Mouse (Mus musculus) kidney, embryonic 15.5 days (tissue): Measurements from ENCODE around the gene Mdc1. TPM values are rescaled to one million over a fixed set of nuclear protein-coding genes. Genes with fewer than 3 reads are reported as not detected.
A peak's percentile ranks its signal among the peaks of the same experiment; 100 is the strongest.

Experiments used
- ATAC-seq: fragments of 200-750 bp; cut with Nextera tagmentation; replicated peaks from 2 replicates; pipeline ENCODE4 v1.8.0; 2017; ENCODE audit warnings: moderate TSS enrichment; ENCODE audit not compliant: low FRiP score
- H3K27ac ChIP-seq: fragments of 300-500 bp; sonication (generic); 2 replicates; pipeline ENCODE4 v1.5.1; 2015; ENCODE audit warnings: mild to moderate bottlenecking, inconsistent platforms
- H3K27me3 ChIP-seq: fragments of 300-500 bp; sonication (generic); 2 replicates; pipeline ENCODE4 v1.6.1; 2015; ENCODE audit warnings: inconsistent platforms
- H3K36me3 ChIP-seq: fragments of 300-500 bp; sonication (generic); 2 replicates; pipeline ENCODE4 v1.6.1; 2015; ENCODE audit warnings: inconsistent platforms
- H3K4me1 ChIP-seq: fragments of 300-500 bp; sonication (generic); 2 replicates; pipeline ENCODE4 v1.6.1; 2015; ENCODE audit warnings: inconsistent platforms
- H3K4me2 ChIP-seq: fragments of 300-500 bp; sonication (generic); 2 replicates; pipeline ENCODE4 v1.6.1; 2015; ENCODE audit warnings: moderate library complexity, mild to moderate bottlenecking, inconsistent platforms
- H3K4me3 ChIP-seq: fragments of 300-500 bp; sonication (generic); replicated peaks from 2 replicates; pipeline ENCODE4 v1.5.1; 2015; ENCODE audit warnings: mild to moderate bottlenecking, inconsistent platforms
- H3K9ac ChIP-seq: fragments of 300-500 bp; sonication (generic); 2 replicates; pipeline ENCODE4 v1.6.1; 2015; ENCODE audit warnings: mild to moderate bottlenecking, inconsistent platforms
- H3K9me3 ChIP-seq: fragments of 300-500 bp; sonication (generic); replicated peaks from 2 replicates; pipeline ENCODE4 v1.6.1; 2016; ENCODE audit warnings: inconsistent platforms
- whole genome bisulfite sequencing: fragments of 180-500 bp; shearing (Covaris S2); methylation state at CpG from one replicate; pipeline ENCODE4 v1.1.7; 2015; ENCODE audit warnings: mixed read lengths; 5-methylcytosine and 5-hydroxymethylcytosine counted together
- polyA plus RNA-seq: library from polyadenylated mRNA; unstranded; fragments of >200 nt; fragmentation: Nextera tagmentation; extraction: Ambion mirVana; gene quantifications from 2 replicates; pipeline ENCODE4 v1.2.1, GENCODE M21; 2015

Gene Mdc1
- polyA plus RNA-seq, 1 experiment from 2014 or later: 16.5 TPM

DNA sequence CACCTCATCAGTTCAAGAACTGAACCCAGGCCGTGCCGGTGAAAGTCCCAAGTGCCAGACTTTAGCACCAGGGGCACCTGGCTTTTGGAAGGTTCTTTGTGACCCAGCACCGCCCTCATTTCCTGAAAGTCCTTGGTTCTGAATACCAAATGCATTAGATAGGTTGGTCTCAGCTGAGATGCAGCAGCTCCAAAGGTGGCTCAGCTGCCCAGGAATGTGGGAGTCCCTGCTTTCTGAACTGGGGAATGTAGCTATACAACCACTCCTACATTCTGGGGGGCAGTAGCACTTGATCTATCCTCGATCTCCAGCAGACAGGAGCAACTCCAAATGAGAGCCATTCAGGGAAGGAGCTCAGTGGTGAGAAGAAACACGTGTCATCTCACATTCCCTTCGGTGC is 28.6 kb upstream of the Mdc1 start:
- H3K4me3 ChIP-seq: no peak overlapping the region
- H3K27ac ChIP-seq: peak overlapping the region; percentile 69
- no peaks in the 10 kb centered on the region for H3K9me3 ChIP-seq
- 53% methylated on average over 6 of the region's 6 CpGs for WGBS
- peak; percentile 7; the same call in 1 of the 2 replicates for ATAC-seq
- no peaks in the 10 kb centered on the region for H3K27me3 ChIP-seq
- peaks cover 46% of the 10 kb centered on the region for H3K4me1 ChIP-seq
- no peak overlapping the region for H3K9ac ChIP-seq
- H3K4me2 ChIP-seq: no peak overlapping the region
- no peaks in the 10 kb centered on the region for H3K36me3 ChIP-seq

DNA sequence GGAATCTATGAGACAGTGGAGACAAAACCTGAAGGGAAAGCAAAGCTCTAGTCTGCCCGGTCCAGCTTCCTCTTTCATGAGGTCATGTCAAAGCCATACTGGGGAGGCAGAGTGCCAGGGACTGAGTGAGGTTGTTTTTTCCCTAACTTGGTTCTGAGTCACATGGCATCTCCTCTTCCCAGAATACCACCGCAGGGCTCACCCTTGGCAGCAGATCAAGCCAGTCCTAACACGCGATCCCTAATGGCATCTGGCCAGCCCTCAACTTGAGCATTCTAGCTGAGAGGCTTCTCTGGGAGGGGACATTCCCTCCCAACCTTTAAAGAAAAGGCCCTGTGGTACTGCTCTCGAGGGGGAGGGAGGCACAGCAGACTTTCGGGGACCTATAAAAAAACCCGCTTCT is 28.1 kb upstream of the Mdc1 start:
- Histone ChIP-seq H3K4me2 (no peak overlapping the region), H3K4me1 (peaks cover 46% of the 10 kb centered on the region)

DNA sequence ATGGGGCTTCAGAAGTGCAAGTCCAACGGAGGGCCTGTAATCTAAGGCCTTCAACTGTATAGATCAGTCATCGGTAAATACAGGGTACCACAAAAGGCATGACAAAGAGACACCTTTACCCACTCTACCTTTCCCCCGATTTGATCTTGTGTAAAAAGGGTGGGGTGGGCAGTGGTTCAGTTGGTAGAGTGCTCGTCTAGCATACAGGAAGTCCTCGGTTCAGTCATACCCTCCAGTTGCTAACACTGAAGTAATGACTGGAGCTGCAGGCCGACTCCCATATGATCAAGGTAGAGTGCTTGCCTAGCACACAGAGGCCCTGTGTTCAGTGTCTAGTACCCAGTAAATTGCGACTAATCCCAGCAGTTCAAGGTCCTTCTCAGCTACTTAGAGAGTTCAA is 27.7 kb upstream of the Mdc1 start:
- no peak for ATAC-seq
- WGBS: 82% methylated on average over 7 of the region's 7 CpGs
- no peak overlapping the region for H3K9ac ChIP-seq
- no peaks in the 10 kb centered on the region for H3K36me3 ChIP-seq
- no peak overlapping the region for H3K4me2 ChIP-seq
- H3K4me3 ChIP-seq: no peak overlapping the region
- no peaks in the 10 kb centered on the region for H3K9me3 ChIP-seq
- peak overlapping the region; percentile 69 for H3K27ac ChIP-seq
- peaks cover 46% of the 10 kb centered on the region for H3K4me1 ChIP-seq
- no peaks in the 10 kb centered on the region for H3K27me3 ChIP-seq

More for the DNA sequence above, 28.1 kb upstream of the Mdc1 start:
- Histone ChIP-seq H3K27me3 (no peaks in the 10 kb centered on the region), H3K27ac (peak overlapping the region; percentile 69), H3K4me3 (no peak overlapping the region), H3K9ac (no peak overlapping the region), H3K36me3 (no peaks in the 10 kb centered on the region), H3K9me3 (no peaks in the 10 kb centered on the region)
- WGBS: 54% methylated on average over 7 of the region's 7 CpGs
- peak; percentile 44; the same call in 1 of the 2 replicates for ATAC-seq

DNA sequence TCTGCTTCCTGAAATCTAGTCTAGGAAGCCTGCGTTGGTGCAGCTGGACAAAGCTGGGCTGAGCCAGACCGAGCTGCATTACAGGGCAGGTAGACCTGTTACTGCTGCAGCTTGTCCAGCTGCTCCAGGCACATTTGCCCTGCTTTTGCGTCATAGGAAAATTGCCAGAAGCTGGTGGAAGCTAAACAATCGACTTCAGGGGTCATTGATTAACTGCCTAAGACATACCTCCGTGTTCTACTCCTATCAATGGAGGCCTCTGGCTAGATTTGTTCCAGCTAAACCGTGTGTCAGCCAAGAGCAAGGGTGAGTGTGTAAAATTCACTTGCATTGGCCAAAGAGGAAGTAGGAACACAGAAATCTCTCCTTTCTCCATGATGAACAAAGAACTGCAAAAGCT is 26.6 kb upstream of the Mdc1 start:
- no peaks in the 10 kb centered on the region for H3K36me3 ChIP-seq
- 48% methylated on average over 6 of the region's 6 CpGs for WGBS
- H3K4me2 ChIP-seq: no peak overlapping the region
- no peaks in the 10 kb centered on the region for H3K9me3 ChIP-seq
- no peak overlapping the region for H3K9ac ChIP-seq
- H3K4me3 ChIP-seq: no peak overlapping the region
- H3K4me1 ChIP-seq: peaks cover 46% of the 10 kb centered on the region
- H3K27me3 ChIP-seq: peaks cover 5% of the 10 kb centered on the region; the same call in 1 of the 2 replicates
- H3K27ac ChIP-seq: peak overlapping the region; percentile 68
- no peak for ATAC-seq

DNA sequence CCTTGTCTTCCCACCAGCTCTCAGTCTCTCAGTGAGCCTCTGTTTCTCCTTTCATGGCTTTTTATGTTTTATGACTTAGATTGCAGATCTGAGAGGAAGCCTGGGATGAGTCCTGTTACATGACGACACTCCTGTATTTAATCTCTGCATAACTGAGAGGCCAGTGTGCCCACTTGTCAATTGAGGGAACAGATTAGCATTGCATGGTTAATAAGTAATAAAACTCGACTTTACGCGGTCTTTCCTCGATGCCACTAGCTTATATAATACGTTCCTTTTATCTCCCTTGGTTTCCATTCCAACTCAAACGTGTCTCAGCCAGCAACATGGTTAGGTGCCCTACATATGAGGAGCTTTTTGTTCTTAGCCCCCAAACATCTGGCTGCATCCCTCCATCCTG is 25.5 kb upstream of the Mdc1 start:
- ATAC-seq: no peak
- H3K4me1 ChIP-seq: peaks cover 50% of the 10 kb centered on the region
- peak overlapping the region; percentile 51; the same call in 1 of the 2 replicates for H3K27ac ChIP-seq
- no peaks in the 10 kb centered on the region for H3K9me3 ChIP-seq
- peaks cover 9% of the 10 kb centered on the region; the same call in 1 of the 2 replicates for H3K27me3 ChIP-seq
- no peak overlapping the region for H3K9ac ChIP-seq
- no peak overlapping the region for H3K4me2 ChIP-seq
- WGBS: 46% methylated on average over 7 of the region's 7 CpGs
- H3K4me3 ChIP-seq: no peak overlapping the region
- H3K36me3 ChIP-seq: no peaks in the 10 kb centered on the region

DNA sequence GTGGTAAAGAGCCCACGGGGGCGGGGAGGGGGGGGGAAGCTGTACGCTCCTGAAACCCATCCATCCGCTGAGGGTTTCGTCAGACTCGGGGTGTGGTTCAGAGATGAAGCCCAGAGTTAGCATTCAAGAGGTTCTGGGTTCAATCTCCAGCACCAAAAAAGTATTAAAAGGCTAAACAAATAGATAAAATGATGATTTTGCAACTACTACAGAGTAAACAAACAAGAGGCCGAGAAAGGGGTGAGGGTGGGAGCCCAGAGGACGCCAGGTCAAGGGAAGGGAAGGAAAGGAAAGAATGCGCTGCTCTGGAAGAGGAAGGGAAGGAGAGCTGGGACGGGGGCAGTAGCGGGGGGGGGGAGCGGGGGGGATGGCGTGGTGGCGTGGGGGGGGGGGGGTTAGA is 24.6 kb upstream of the Mdc1 start:
- peaks cover 9% of the 10 kb centered on the region; the same call in 1 of the 2 replicates for H3K27me3 ChIP-seq
- peaks cover 59% of the 10 kb centered on the region for H3K4me1 ChIP-seq
- H3K36me3 ChIP-seq: no peaks in the 10 kb centered on the region
- 41% methylated on average over 9 of the region's 14 CpGs for WGBS
- H3K27ac ChIP-seq: 0 out of 2 replicates have a peak overlapping the region, but pooled peaks have one; percentile 51
- no peak overlapping the region for H3K9ac ChIP-seq
- ATAC-seq: no peak
- no peak overlapping the region for H3K4me3 ChIP-seq
- H3K4me2 ChIP-seq: no peak overlapping the region
- H3K9me3 ChIP-seq: no peaks in the 10 kb centered on the region

DNA sequence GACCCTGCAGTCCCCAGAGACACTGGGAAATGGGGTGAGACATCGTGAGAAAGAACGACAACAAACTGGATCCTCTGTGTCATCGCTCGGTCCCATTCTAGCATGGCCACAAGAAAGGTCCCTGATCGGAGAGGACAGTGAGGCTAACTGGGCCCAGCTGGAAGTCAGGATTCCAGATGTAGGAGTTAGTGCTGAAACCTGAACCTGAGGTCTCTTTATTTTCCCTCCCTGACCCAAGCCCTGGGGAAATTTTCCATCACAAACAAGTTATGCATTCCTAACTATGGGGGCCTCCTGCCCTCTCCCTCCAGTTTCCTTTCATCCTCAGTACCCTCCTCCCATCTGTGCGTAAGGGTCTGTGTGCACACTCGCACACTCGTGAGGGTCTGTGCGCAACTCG is 24.1 kb upstream of the Mdc1 start:
- Histone ChIP-seq H3K9ac (no peak overlapping the region), H3K4me2 (no peak overlapping the region), H3K9me3 (no peaks in the 10 kb centered on the region), H3K4me1 (peaks cover 64% of the 10 kb centered on the region), H3K27me3 (peaks cover 9% of the 10 kb centered on the region; the same call in 1 of the 2 replicates), H3K27ac (0 out of 2 replicates have a peak overlapping the region, but pooled peaks have one; percentile 56), H3K4me3 (no peak overlapping the region), H3K36me3 (no peaks in the 10 kb centered on the region)
- WGBS: 38% methylated on average over 10 of the region's 10 CpGs
- ATAC-seq: no peak

DNA sequence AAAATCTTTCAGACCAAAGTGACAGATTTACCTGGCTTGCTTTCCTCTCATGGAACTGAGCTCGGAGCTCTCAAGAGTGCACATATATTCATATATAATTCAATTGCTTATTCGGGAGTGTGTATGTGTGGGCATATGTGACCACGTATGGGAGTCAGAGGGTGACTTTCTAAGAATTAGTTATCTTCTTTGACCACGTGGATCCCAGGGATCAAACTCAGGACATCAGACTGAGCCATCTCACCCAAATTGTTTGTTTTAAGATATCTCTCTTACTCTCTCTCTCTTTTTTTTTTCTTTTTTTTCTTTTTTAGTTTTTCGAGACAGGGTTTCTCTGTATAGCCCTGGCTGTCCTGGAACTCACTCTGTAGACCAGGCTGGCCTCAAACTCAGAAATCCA is 21.2 kb upstream of the Mdc1 start:
- Histone ChIP-seq H3K36me3 (peaks cover 4% of the 10 kb centered on the region; the same call in 1 of the 2 replicates), H3K4me2 (no peak overlapping the region), H3K9me3 (no peaks in the 10 kb centered on the region), H3K27ac (no peak overlapping the region), H3K9ac (no peak overlapping the region), H3K4me3 (no peak overlapping the region), H3K4me1 (peaks cover 62% of the 10 kb centered on the region), H3K27me3 (peaks cover 9% of the 10 kb centered on the region; the same call in 1 of the 2 replicates)
- 78% methylated on average over 5 of the region's 5 CpGs for WGBS
- no peak for ATAC-seq

DNA sequence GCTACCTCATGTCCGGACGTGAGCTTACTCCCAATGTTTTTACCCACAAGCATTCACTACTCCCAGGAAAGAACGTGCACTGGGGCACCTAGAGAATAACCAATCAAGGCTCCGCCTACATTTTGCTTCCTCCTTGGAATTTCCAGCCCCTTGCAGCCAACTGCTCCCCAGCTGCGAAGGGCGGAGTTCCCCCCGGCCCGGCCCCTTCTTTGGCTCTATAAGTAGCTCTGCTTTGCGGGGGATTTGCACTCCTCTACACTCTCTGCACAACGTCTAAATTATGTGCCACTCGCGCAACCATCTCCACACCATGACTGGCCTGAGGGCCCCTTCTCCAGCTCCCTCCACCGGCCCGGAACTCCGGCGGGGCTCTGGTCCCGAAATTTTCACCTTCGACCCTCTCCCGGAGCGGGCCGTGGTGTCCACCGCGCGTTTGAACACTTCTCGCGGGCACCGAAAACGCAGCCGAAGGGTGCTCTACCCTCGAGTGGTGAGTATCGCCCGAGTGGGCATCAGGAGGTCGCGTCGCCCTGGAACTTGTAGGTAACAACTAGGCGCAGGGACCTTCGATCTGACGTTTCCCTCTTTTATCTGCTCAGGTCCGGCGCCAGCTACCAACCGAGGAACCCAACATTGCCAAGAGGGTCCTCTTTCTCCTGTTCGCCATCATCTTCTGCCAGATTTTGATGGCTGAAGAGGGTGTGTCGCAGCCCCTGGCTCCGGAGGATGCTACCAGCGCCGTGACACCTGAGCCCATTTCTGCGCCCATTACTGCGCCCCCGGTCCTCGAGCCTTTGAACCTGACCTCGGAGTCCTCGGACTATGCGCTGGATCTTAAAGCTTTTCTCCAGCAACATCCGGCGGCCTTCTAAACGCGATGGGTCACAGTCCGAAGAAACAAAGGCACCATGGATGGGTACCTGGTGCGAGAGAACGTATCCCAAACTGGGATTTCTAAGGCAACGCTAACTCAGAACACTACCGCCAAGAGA is 19.6 kb upstream of the Mdc1 start, which contains the start of gene Ier3:
Gene Ier3, plus strand, starts transcription at position 246 of the 992 bp plus-strand sequence.
- WGBS: under 1% methylated on average over 62 of the region's 62 CpGs

DNA sequence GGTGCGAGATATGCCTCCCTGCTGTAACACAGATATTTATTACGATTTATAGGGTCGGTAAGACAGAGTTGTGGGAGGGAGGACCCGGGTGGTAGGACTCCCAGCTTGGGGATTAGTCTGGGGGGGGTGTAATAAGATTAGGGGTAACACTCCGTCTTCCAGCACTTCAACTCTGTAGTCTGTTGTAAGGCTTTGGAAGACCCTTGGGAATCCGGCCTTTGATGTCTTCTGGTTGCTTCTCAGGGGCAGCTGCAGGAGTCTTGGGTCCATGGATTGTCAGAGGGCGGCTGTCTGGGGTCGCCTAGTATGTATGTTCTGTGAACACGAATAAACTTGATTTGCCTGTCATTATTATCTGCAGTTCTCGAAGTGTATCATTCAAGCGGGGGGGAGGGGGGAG is 18.8 kb upstream of the Mdc1 start:
- 2% methylated on average over 11 of the region's 11 CpGs for WGBS
- no peak for ATAC-seq

More for the DNA sequence above, 19.6 kb upstream of the Mdc1 start, which contains the start of gene Ier3:
- Histone ChIP-seq H3K4me3 (peak within 1 kb of the TSS; percentile 81), H3K9ac (peak within 1 kb of the TSS; percentile 69), H3K9me3 (no peaks in the 10 kb centered on the region), H3K4me2 (peak within 1 kb of the TSS; percentile 96), H3K27ac (peak within 1 kb of the TSS; percentile 92), H3K27me3 (peaks cover 9% of the 10 kb centered on the region; the same call in 1 of the 2 replicates), H3K4me1 (peaks cover 48% of the 10 kb centered on the region), H3K36me3 (peaks cover 18% of the 10 kb centered on the region)
- ATAC-seq: peak; percentile 69

DNA sequence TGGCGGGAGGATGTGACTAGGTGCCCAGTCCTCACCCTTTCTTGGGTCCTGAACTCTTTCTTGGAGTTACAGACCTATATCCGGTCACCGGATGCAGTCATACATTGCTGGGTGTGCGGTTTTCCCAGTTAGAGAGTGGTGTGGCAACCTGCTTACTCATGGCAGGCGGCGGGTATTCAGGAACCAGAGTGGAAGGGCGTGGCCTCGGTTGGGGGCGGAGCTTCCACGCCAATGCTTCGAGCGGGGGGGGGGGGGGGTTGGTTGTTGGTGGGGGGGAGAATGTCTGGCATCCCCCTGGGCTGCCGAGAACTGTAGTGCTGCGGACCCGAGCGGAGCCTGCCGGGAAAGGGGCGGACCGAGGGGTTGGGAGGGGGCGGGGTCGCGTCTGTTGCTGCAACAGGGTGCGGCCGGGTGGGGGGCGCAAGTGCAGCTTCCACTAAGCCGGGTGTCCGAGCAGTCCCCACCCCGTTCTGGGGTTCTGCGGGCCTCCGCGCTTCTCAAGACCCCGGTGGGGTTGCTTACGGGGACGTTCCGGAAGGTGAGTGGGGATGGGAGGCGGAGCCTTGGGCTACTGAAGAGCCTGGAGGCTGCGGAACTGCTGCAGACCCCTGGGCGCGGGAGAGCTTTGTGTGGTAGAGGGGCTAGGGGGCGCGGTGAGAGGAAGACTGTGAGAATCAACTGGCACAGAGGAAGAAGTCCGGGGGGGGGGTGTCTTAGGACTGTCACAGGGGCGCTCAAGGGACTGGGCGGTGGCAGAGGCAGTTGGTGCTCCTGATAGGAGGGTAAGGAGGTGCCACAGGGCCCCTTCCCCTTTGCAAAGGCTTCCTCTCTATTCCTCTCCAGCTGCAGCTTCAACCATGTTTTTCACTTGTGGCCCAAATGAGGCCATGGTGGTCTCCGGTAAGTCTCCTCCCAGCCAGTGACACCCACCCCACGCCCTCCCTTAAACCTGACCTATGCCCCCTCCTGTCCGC is 18.1 kb upstream of the Mdc1 start, which contains the start of gene Flot1:
Gene Flot1, plus strand, starts transcription at position 267 of the 974 bp plus-strand sequence.
- Histone ChIP-seq H3K27me3 (peaks cover 9% of the 10 kb centered on the region; the same call in 1 of the 2 replicates), H3K9ac (peak within 1 kb of the TSS; percentile 69), H3K36me3 (peaks cover 33% of the 10 kb centered on the region), H3K9me3 (no peaks in the 10 kb centered on the region), H3K27ac (peak within 1 kb of the TSS; percentile 92), H3K4me2 (peak within 1 kb of the TSS; percentile 96), H3K4me1 (peaks cover 37% of the 10 kb centered on the region), H3K4me3 (peak within 1 kb of the TSS; percentile 81)
- WGBS: under 1% methylated on average over 47 of the region's 47 CpGs
- ATAC-seq: peak; percentile 86

More for the DNA sequence above, 18.8 kb upstream of the Mdc1 start:
- Histone ChIP-seq H3K9me3 (no peaks in the 10 kb centered on the region), H3K4me3 (peak overlapping the region; percentile 81), H3K36me3 (peaks cover 26% of the 10 kb centered on the region), H3K27me3 (peaks cover 9% of the 10 kb centered on the region; the same call in 1 of the 2 replicates), H3K9ac (peak overlapping the region; percentile 69), H3K4me2 (peak overlapping the region; percentile 96), H3K27ac (peak overlapping the region; percentile 92), H3K4me1 (peaks cover 39% of the 10 kb centered on the region)
